Mouse (Mus musculus) lung, postnatal 25 days (tissue): Measurements from ENCODE around the gene Foxp1.

Experiments
- DNase-seq: peaks from one replicate; pipeline ENCODE4 v3.0.0; 2022; ENCODE audit warnings: low spot score

The Foxp1 gene

GRCm38 (mm10) chr6:99282866-99283657 is 239.5 kb downstream of the Foxp1 start:
- DNase-seq, result no peak

GRCm38 (mm10) chr6:99281433-99281832 is 241.1 kb downstream of the Foxp1 start:
- no peak for DNase-seq

GRCm38 (mm10) chr6:99280619-99281018 is 241.9 kb downstream of the Foxp1 start:
- no peak for DNase-seq

GRCm38 (mm10) chr6:99277251-99277650 is 245.3 kb downstream of the Foxp1 start:
- no peak for DNase-seq

GRCm38 (mm10) chr6:99276297-99276653 is 246.2 kb downstream of the Foxp1 start:
- DNase-seq, result no peak

GRCm38 (mm10) chr6:99275381-99276296 is 246.9 kb downstream of the Foxp1 start:
- peak; percentile 67 for DNase-seq

- DNase-seq, result no peak
These were observed 247.9 kb downstream of the Foxp1 start for GRCm38 (mm10) chr6:99274667-99275066.

GRCm38 (mm10) chr6:99274222-99274621 is 248.3 kb downstream of the Foxp1 start:
- DNase-seq, result no peak

- DNase-seq, result no peak
These were observed 249.3 kb downstream of the Foxp1 start for GRCm38 (mm10) chr6:99273177-99273576.

GRCm38 (mm10) chr6:99272174-99272573 is 250.3 kb downstream of the Foxp1 start:
- no peak for DNase-seq

GRCm38 (mm10) chr6:99271741-99272140 is 250.8 kb downstream of the Foxp1 start:
- no peak for DNase-seq

GRCm38 (mm10) chr6:99269921-99270320 is 252.6 kb downstream of the Foxp1 start:
- DNase-seq, result no peak

GRCm38 (mm10) chr6:99268171-99269061 is 254.1 kb downstream of the Foxp1 start:
- DNase-seq, result no peak

GRCm38 (mm10) chr6:99265945-99266656 is 256.4 kb downstream of the Foxp1 start:
- DNase-seq, result peak; percentile 84

- DNase-seq, result peak; percentile 24
These were observed 257.3 kb downstream of the Foxp1 start for GRCm38 (mm10) chr6:99265173-99265572.

GRCm38 (mm10) chr6:99264192-99265093 is 258.1 kb downstream of the Foxp1 start:
- DNase-seq, result peak; percentile 24

GRCm38 (mm10) chr6:99263886-99264185 is 258.7 kb downstream of the Foxp1 start:
- DNase-seq, result peak; percentile 28

GRCm38 (mm10) chr6:99263061-99263885 is 259.2 kb downstream of the Foxp1 start:
- no peak for DNase-seq

GRCm38 (mm10) chr6:99261737-99262130 is 260.8 kb downstream of the Foxp1 start:
- no peak for DNase-seq
